Mouse (Mus musculus) liver, embryonic 16.5 days (tissue): ENCODE data around the gene Adgra1. TPM values are rescaled to one million over a fixed set of nuclear protein-coding genes. Genes with fewer than 3 reads are reported as not detected.

Experiments
- ATAC-seq: fragments of 200-750 bp; cut with Nextera tagmentation; 2 replicates; pipeline ENCODE4 v1.8.0; 2017; ENCODE audit warnings: low read depth, mild to moderate bottlenecking, moderate number of reproducible peaks, moderate library complexity
- H3K27ac ChIP-seq: fragments of 300-500 bp; sonication (generic); 2 replicates; pipeline ENCODE4 v1.5.1; 2014; ENCODE audit warnings: mild to moderate bottlenecking, low read length
- H3K27me3 ChIP-seq: fragments of 300-500 bp; sonication (generic); 2 replicates; pipeline ENCODE4 v1.6.1; 2014; ENCODE audit warnings: low read depth, low read length, mixed read lengths; ENCODE audit not compliant: control insufficient read depth, insufficient read depth
- H3K36me3 ChIP-seq: fragments of 300-500 bp; sonication (generic); 2 replicates; pipeline ENCODE4 v1.6.1; 2014; ENCODE audit warnings: mild to moderate bottlenecking; ENCODE audit not compliant: control insufficient read depth, insufficient read depth
- H3K4me1 ChIP-seq: fragments of 300-500 bp; sonication (generic); 2 replicates; pipeline ENCODE4 v1.6.1; 2014; ENCODE audit warnings: low read depth, low read length, mixed read lengths; ENCODE audit not compliant: control insufficient read depth
- H3K4me2 ChIP-seq: fragments of 300-500 bp; sonication (generic); 2 replicates; pipeline ENCODE4 v1.6.1; 2014; ENCODE audit warnings: low read depth, low read length, mixed read lengths
- H3K4me3 ChIP-seq: fragments of 300-500 bp; sonication (generic); 2 replicates; pipeline ENCODE4 v1.5.1; 2014; ENCODE audit warnings: low read depth, mild to moderate bottlenecking, low read length
- H3K9ac ChIP-seq: fragments of 300-500 bp; sonication (generic); 2 replicates; pipeline ENCODE4 v1.6.1; 2014; ENCODE audit warnings: low read depth, low read length
- H3K9me3 ChIP-seq: fragments of 300-500 bp; sonication (generic); replicated peaks from 2 replicates; pipeline ENCODE4 v1.6.1; 2016; ENCODE audit warnings: low read length; ENCODE audit not compliant: control insufficient read depth
- WGBS: fragments of 180-500 bp; shearing (Covaris S2); extraction: QIAGEN DNeasy Blood & Tissue Kit; methylation state at CpG from one replicate; pipeline ENCODE4 v1.1.7; 2014; ENCODE audit not compliant: insufficient replicate concordance; 5-methylcytosine and 5-hydroxymethylcytosine counted together
- polyA plus RNA-seq: library from polyadenylated mRNA; unstranded; fragments of >200 nt; fragmentation: Nextera tagmentation; extraction: Ambion mirVana; gene quantifications from 2 replicates; pipeline ENCODE4 v1.2.1, GENCODE M21; 2015

Adgra1 gene
- polyA plus RNA-seq, 1 experiment from 2014 or later = 0.12 TPM

GRCm38 (mm10) chr7:139909469-139909868 lies 75.5 kb downstream of the Adgra1 start:
- H3K27ac ChIP-seq = no peak overlapping the region
- H3K27me3 ChIP-seq = peaks cover 11% of the 10 kb centered on the region
- H3K4me3 ChIP-seq = no peak overlapping the region
- H3K9ac ChIP-seq = no peak overlapping the region
- WGBS = 47% methylated on average over 6 of the region's 6 CpGs
- no peak overlapping the region for H3K4me2 ChIP-seq
- ATAC-seq = 0 out of 2 replicates have a peak, but pooled peaks have one; percentile 3
- no peaks in the 10 kb centered on the region for H3K36me3 ChIP-seq
- no peaks in the 10 kb centered on the region for H3K9me3 ChIP-seq
- H3K4me1 ChIP-seq = no peaks in the 10 kb centered on the region

- H3K9me3 ChIP-seq = no peaks in the 10 kb centered on the region
- no peak overlapping the region for H3K4me2 ChIP-seq
- H3K27me3 ChIP-seq = peaks cover 11% of the 10 kb centered on the region
- ATAC-seq = no peak
- H3K9ac ChIP-seq = no peak overlapping the region
- no peak overlapping the region for H3K4me3 ChIP-seq
- no peaks in the 10 kb centered on the region for H3K4me1 ChIP-seq
- no peak overlapping the region for H3K27ac ChIP-seq
- WGBS = 43% methylated on average over 11 of the region's 11 CpGs
- no peaks in the 10 kb centered on the region for H3K36me3 ChIP-seq
Observed at GRCm38 (mm10) chr7:139910204-139910835, 76.3 kb downstream of the Adgra1 start.

- Histone ChIP-seq H3K9ac (no peak overlapping the region), H3K4me3 (peak overlapping the region; percentile 20; the same call in 1 of the 2 replicates), H3K27me3 (peaks cover 8% of the 10 kb centered on the region), H3K9me3 (no peaks in the 10 kb centered on the region), H3K36me3 (no peaks in the 10 kb centered on the region), H3K4me1 (no peaks in the 10 kb centered on the region), H3K4me2 (peak overlapping the region; percentile 53), H3K27ac (no peak overlapping the region)
- 11% methylated on average over 29 of the region's 29 CpGs for WGBS
- peak; percentile 68 for ATAC-seq
Observed at GRCm38 (mm10) chr7:139914141-139915047, 80.4 kb downstream of the Adgra1 start.

- 10% methylated on average over 14 of the region's 14 CpGs for WGBS
- H3K27me3 ChIP-seq = peaks cover 8% of the 10 kb centered on the region
- H3K27ac ChIP-seq = no peak overlapping the region
- H3K36me3 ChIP-seq = no peaks in the 10 kb centered on the region
- H3K4me2 ChIP-seq = no peak overlapping the region
- no peaks in the 10 kb centered on the region for H3K4me1 ChIP-seq
- H3K9ac ChIP-seq = no peak overlapping the region
- no peaks in the 10 kb centered on the region for H3K9me3 ChIP-seq
- H3K4me3 ChIP-seq = no peak overlapping the region
- no peak for ATAC-seq
Observed at GRCm38 (mm10) chr7:139915646-139916257, 81.8 kb downstream of the Adgra1 start.

- WGBS = 0% methylated on average over 1 of the region's 1 CpGs
- Histone ChIP-seq H3K36me3 (no peaks in the 10 kb centered on the region), H3K4me1 (no peaks in the 10 kb centered on the region), H3K4me2 (no peak overlapping the region), H3K9ac (no peak overlapping the region), H3K27ac (no peak overlapping the region), H3K27me3 (peaks cover 8% of the 10 kb centered on the region), H3K9me3 (no peaks in the 10 kb centered on the region), H3K4me3 (no peak overlapping the region)
- ATAC-seq = no peak
Observed at GRCm38 (mm10) chr7:139916345-139916744, 82.4 kb downstream of the Adgra1 start.

GRCm38 (mm10) chr7:139918262-139918661 lies 84.3 kb downstream of the Adgra1 start:
- Histone ChIP-seq H3K4me3 (no peak overlapping the region), H3K27ac (no peak overlapping the region), H3K9me3 (no peaks in the 10 kb centered on the region), H3K27me3 (peaks cover 8% of the 10 kb centered on the region), H3K36me3 (no peaks in the 10 kb centered on the region), H3K9ac (no peak overlapping the region), H3K4me1 (no peaks in the 10 kb centered on the region), H3K4me2 (no peak overlapping the region)
- ATAC-seq = no peak
- 59% methylated on average over 4 of the region's 4 CpGs for WGBS

Other genes starting within 250 kb of the Adgra1 start
- gene Cfap46, start 150.4 kb upstream of the Adgra1 start, polyA plus RNA-seq = not detected in 2 replicates
- gene Kndc1, start 60.5 kb downstream of the Adgra1 start, polyA plus RNA-seq = not detected in 2 replicates
- gene Utf1, start 109.6 kb downstream of the Adgra1 start, polyA plus RNA-seq = not detected in 2 replicates
- not detected in 2 replicates for gene 6430531B16Rik, start 144.6 kb downstream of the Adgra1 start, polyA plus RNA-seq
- gene Adam8, start 158.4 kb downstream of the Adgra1 start, polyA plus RNA-seq = 1.6 and 1.8 TPM in 2 replicates
- gene Zfp511, start 202.2 kb downstream of the Adgra1 start, polyA plus RNA-seq = 15.5 and 16.5 TPM in 2 replicates
- gene Tubgcp2, start 202.5 kb downstream of the Adgra1 start, polyA plus RNA-seq = 22.2 and 23.3 TPM in 2 replicates
- gene Msx3, start 214.9 kb downstream of the Adgra1 start, polyA plus RNA-seq = not detected in 2 replicates
- not detected in 2 replicates for gene Caly, start 248.4 kb downstream of the Adgra1 start, polyA plus RNA-seq